Mouse (Mus musculus): ENCODE results near the gene Sirt7. TPM values are rescaled to one million over a fixed set of nuclear protein-coding genes. Genes with fewer than 3 reads are reported as not detected.

Sirt7 gene
- polyA plus RNA-seq, 1 experiment, result 138 TPM

- TF ChIP-seq POLR2A (IDR thresholded peaks at IDR 0.05; ENCODE audit: borderline replicate concordance, control insufficient read depth, low read depth, low read length), result no peak
- no peak for TF ChIP-seq CTCF (IDR thresholded peaks at IDR 0.05; ENCODE audit: control insufficient read depth, insufficient read depth, low read length)
- 85% methylated on average over 35 of the region's 35 CpGs for WGBS
- Histone ChIP-seq H3K4me1 (ENCODE audit: control insufficient read depth, insufficient read depth, low read length) (peaks cover 3% of the 10 kb centered on the region; the same call in 1 of the 2 replicates), H3K4me3 (replicated peaks; ENCODE audit: control insufficient read depth, low read depth, low read length) (no peak overlapping the region), H3K27ac (ENCODE audit: control insufficient read depth, insufficient read depth, low read depth, low read length, poor library complexity) (peak overlapping the region; percentile 49)
Observed at GRCm38 (mm10) chr11:120647047-120647830, 22.2 kb upstream of the Sirt7 start.

DNA sequence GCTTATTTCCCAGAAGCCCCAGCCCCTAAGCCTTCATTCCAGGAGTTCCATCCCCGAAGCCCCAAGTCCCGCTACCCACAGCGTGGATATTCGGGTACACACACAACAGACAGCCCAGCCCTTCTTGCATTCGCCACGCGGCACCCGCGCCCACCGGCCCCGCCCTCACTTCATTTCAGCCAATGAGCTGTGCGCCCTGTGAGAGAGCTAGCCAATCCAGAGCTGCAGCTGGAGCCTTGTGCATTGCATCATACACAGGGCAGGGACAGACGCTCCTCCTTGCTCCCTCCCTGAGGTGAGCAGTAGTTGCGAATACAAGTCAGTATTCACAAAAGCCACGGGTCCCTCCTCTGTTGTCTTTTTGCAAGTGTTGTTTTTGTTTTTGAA lies 18.6 kb upstream of the Sirt7 start, which contains the start of gene Pycr1:
Gene Pycr1, minus strand, starts transcription at position 169 of the 387 bp plus-strand sequence.
- 0% methylated on average over 15 of the region's 15 CpGs for WGBS
- H3K4me1 ChIP-seq (ENCODE audit: control insufficient read depth, insufficient read depth, low read length), result peaks cover 3% of the 10 kb centered on the region; the same call in 1 of the 2 replicates
- no peak within 1 kb of the TSS for H3K27ac ChIP-seq (ENCODE audit: control insufficient read depth, insufficient read depth, low read depth, low read length, poor library complexity)
- H3K4me3 ChIP-seq (replicated peaks; ENCODE audit: control insufficient read depth, low read depth, low read length), result peak within 1 kb of the TSS; percentile 50
- TF ChIP-seq POLR2A (IDR thresholded peaks at IDR 0.05; ENCODE audit: borderline replicate concordance, control insufficient read depth, low read depth, low read length) (peak; percentile 37; the same call in 1 of the 2 replicates), CTCF (IDR thresholded peaks at IDR 0.05; ENCODE audit: control insufficient read depth, insufficient read depth, low read length) (no peak)

DNA sequence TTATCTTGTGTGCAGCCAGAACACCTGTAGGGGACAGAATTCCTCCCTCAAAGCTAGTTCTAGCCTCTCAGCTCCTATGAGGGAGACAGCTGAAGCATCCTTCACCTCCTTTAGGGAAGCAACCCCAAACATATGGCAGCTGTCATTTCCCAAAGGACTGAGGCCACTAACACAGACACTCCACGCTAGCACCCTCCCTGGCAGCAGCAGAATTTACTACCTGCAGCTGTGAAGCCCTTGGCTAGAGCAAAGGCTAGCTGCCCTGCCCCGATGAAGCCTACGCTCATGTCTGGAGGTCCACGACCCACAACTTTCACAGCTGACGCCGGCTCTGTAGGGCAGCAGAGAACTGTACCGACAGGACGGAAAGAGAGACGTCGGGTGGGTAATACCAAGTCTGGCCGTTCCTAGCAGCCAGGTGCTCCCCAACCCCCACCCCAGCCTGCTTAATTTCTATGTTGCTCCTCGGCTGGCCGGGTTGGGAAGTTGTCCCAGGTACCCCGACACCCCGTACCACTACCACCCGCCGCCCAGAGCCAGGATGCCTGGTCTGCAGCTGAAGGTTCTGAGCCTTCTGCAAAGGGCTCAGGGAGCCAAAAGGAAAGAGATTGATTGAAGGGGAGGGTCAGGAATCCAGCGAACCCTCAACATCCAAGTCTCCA lies 18.0 kb upstream of the Sirt7 start:
- WGBS, result under 1% methylated on average over 18 of the region's 18 CpGs
- H3K27ac ChIP-seq (ENCODE audit: control insufficient read depth, insufficient read depth, low read depth, low read length, poor library complexity), result no peak overlapping the region
- TF ChIP-seq POLR2A (IDR thresholded peaks at IDR 0.05; ENCODE audit: borderline replicate concordance, control insufficient read depth, low read depth, low read length), result no peak
- no peak for TF ChIP-seq CTCF (IDR thresholded peaks at IDR 0.05; ENCODE audit: control insufficient read depth, insufficient read depth, low read length)
- H3K4me3 ChIP-seq (replicated peaks; ENCODE audit: control insufficient read depth, low read depth, low read length), result peak overlapping the region; percentile 50
- H3K4me1 ChIP-seq (ENCODE audit: control insufficient read depth, insufficient read depth, low read length), result peaks cover 3% of the 10 kb centered on the region; the same call in 1 of the 2 replicates

DNA sequence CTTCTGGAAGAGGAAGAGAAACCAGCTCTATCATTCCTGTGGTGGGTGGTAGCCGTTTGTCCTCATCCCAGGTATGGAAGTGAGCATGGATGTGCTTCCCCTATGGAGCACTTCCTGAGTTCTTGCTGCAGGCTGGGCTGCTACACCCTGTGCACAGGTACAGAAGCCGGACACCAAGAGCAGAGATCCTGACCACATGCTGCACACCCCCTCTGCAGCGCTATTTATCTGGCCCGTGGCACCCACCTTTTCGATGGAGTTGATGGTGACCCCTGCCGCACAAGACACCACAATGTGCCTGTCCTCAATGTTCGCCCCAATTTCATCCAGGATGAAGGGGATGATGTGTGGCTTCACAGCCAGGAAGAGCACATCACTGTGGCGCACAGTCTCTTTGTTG lies 16.8 kb upstream of the Sirt7 start:
- no peak overlapping the region for H3K4me3 ChIP-seq (replicated peaks; ENCODE audit: control insufficient read depth, low read depth, low read length)
- WGBS, result 73% methylated on average over 8 of the region's 8 CpGs
- peaks cover 3% of the 10 kb centered on the region; the same call in 1 of the 2 replicates for H3K4me1 ChIP-seq (ENCODE audit: control insufficient read depth, insufficient read depth, low read length)
- TF ChIP-seq CTCF (IDR thresholded peaks at IDR 0.05; ENCODE audit: control insufficient read depth, insufficient read depth, low read length) (no peak), POLR2A (IDR thresholded peaks at IDR 0.05; ENCODE audit: borderline replicate concordance, control insufficient read depth, low read depth, low read length) (no peak)
- no peak overlapping the region for H3K27ac ChIP-seq (ENCODE audit: control insufficient read depth, insufficient read depth, low read depth, low read length, poor library complexity)

DNA sequence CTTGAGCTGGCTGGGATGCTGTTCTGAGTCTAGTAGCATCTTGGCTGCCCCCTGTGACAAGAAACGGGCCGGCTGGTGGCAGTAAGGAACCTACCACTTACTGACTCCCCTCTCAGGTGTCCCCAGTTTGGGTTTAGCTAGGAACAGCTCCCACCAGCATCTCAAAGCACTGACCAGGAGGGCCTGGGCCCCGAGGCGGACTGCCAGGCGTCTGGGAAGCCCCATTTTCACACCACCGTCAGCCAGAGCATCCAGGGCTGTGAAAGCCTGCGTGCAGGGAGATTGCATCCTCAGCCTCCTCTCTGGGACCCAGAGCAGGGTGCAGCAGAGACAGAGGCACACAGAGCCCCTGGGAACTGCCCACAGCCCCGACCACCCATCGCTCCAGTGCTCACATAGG lies 16.2 kb upstream of the Sirt7 start:
- TF ChIP-seq CTCF (IDR thresholded peaks at IDR 0.05; ENCODE audit: control insufficient read depth, insufficient read depth, low read length), result no peak
- TF ChIP-seq POLR2A (IDR thresholded peaks at IDR 0.05; ENCODE audit: borderline replicate concordance, control insufficient read depth, low read depth, low read length), result no peak
- Histone ChIP-seq H3K27ac (ENCODE audit: control insufficient read depth, insufficient read depth, low read depth, low read length, poor library complexity) (no peak overlapping the region), H3K4me1 (ENCODE audit: control insufficient read depth, insufficient read depth, low read length) (peaks cover 3% of the 10 kb centered on the region; the same call in 1 of the 2 replicates), H3K4me3 (replicated peaks; ENCODE audit: control insufficient read depth, low read depth, low read length) (no peak overlapping the region)
- 83% methylated on average over 9 of the region's 9 CpGs for WGBS

GRCm38 (mm10) chr11:120634810-120635209 lies 9.8 kb upstream of the Sirt7 start:
- 86% methylated on average over 5 of the region's 5 CpGs for WGBS

DNA sequence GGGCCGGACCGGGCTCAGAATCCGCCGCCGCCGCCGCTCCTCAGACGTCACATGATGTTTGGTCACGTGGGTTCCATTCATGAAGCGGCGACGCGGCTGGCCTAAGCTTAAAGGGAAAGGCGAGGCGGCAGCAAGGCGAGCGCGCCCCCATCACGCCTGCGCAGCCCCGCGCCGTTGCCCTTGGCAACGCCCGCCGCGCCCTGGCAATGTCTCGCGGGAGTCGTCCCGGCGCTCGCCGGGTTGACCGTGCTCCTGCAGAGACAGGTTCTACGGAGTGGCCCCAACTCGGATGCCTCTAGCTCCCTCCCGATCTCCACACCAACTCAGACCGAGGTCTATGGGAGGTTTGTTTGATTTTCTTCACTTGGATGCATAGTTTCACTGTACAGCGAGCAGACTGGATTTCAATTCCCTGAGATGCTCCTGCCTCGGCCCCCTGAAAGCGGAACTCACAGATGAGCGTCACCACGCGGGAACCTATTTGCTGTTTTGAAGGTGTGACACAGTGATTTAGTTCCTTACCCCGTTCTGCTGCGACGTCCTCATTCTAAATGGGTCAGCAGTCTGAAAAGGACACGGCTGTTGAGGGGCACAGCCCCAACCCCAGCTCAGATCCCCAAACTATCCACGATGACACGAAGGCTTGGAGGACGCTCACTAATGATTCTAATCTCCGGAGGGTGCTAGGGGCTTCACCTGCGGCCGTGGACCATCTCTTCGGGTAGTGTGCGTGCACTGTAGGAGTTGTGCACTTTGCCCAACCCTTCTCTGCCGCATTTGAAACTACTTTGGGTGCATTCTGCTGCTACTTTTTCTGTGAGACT lies 8.7 kb upstream of the Sirt7 start, which contains the start of gene Mafg:
Gene Mafg, minus strand, starts transcription at position 81 of the 824 bp plus-strand sequence.
- WGBS, result 15% methylated on average over 58 of the region's 58 CpGs
- peak within 1 kb of the TSS; percentile 80 for H3K4me3 ChIP-seq (replicated peaks; ENCODE audit: control insufficient read depth, low read depth, low read length)
- TF ChIP-seq POLR2A (IDR thresholded peaks at IDR 0.05; ENCODE audit: borderline replicate concordance, control insufficient read depth, low read depth, low read length) (peak; percentile 43; the same call in 1 of the 2 replicates), CTCF (IDR thresholded peaks at IDR 0.05; ENCODE audit: control insufficient read depth, insufficient read depth, low read length) (no peak)
- peaks cover 9% of the 10 kb centered on the region for H3K4me1 ChIP-seq (ENCODE audit: control insufficient read depth, insufficient read depth, low read length)
- peak within 1 kb of the TSS; percentile 94 for H3K27ac ChIP-seq (ENCODE audit: control insufficient read depth, insufficient read depth, low read depth, low read length, poor library complexity)

More at GRCm38 (mm10) chr11:120634810-120635209, 9.8 kb upstream of the Sirt7 start:
- peaks cover 5% of the 10 kb centered on the region; the same call in 1 of the 2 replicates for H3K4me1 ChIP-seq (ENCODE audit: control insufficient read depth, insufficient read depth, low read length)
- H3K4me3 ChIP-seq (replicated peaks; ENCODE audit: control insufficient read depth, low read depth, low read length), result no peak overlapping the region
- no peak overlapping the region for H3K27ac ChIP-seq (ENCODE audit: control insufficient read depth, insufficient read depth, low read depth, low read length, poor library complexity)
- TF ChIP-seq CTCF (IDR thresholded peaks at IDR 0.05; ENCODE audit: control insufficient read depth, insufficient read depth, low read length) (no peak), POLR2A (IDR thresholded peaks at IDR 0.05; ENCODE audit: borderline replicate concordance, control insufficient read depth, low read depth, low read length) (no peak)
